Comparison of ENCODE assay signal across 8 mouse cellular contexts in the genomic region with DNA sequence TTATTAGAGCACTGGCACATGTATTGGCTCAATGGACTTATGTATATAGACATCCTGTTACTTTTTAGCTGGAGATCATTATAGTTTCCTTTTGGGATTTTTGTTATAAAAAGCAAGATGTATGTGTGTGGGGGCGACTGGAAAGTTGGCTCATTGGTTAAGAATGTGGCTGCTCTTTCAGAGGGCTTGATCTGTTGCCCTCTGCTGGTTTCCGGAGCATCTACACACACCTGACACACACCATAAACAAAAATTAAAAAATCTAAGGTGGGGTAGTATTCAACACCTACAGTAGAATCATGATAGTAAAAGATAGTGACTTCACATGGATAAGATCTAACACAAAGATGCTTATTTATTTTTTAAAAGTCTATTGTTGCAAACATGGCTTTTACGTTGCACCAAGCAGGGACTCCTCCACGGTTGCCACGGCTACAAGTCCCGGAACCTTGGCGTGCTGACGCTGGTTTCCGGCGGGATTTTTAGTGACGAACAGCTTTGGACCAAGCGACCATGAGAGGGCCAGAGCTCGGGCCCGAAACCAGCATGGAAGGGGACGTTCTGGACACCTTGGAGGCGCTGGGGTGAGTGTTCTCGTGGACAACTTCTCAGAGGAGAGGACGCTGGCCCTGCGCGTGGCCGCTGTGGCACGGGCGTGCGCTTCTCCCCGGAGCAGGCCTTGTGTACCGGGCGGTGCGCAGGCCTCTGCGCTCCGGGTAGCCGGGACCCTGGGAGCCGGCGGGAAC. TPM values are rescaled to one million over a fixed set of nuclear protein-coding genes. Genes with fewer than 3 reads are reported as not detected.
DNase-seq lines count a peak whose midpoint lies in the region; ATAC-seq and TF ChIP-seq lines count a peak whose summit lies in the region.

A gene (plus strand): TSS at position 485 of the 746 bp plus-strand sequence.

- H3K4me2 ChIP-seq in embryonic facial prominence, embryonic 13.5 days = peak within 1 kb of the TSS; percentile 89
- H3K4me2 ChIP-seq in limb, embryonic 12.5 days = peak within 1 kb of the TSS; percentile 85
- H3K4me2 ChIP-seq in midbrain, embryonic 15.5 days = peak within 1 kb of the TSS; percentile 80

- H3K4me3 ChIP-seq in embryonic facial prominence, embryonic 13.5 days = peak within 1 kb of the TSS; percentile 90
- H3K4me3 ChIP-seq in kidney, adult 2 months (ENCODE audit: insufficient read depth, low read depth, low read length) = peak within 1 kb of the TSS; percentile 94
- H3K4me3 ChIP-seq in limb, embryonic 12.5 days (replicated peaks) = peak within 1 kb of the TSS; percentile 82
- H3K4me3 ChIP-seq in midbrain, embryonic 15.5 days = peak within 1 kb of the TSS; percentile 66
- peak within 1 kb of the TSS; percentile 96 for H3K4me3 ChIP-seq in spleen, adult 2 months (ENCODE audit: extremely low read depth, insufficient read depth, insufficient read length)

- peak; percentile 89 for DNase-seq in 3134 (ENCODE audit: extremely low read depth, insufficient read length, low spot score)
- peak; percentile 90 to 92 for DNase-seq in adrenal gland, postnatal 36 days
- peak; percentile 89 to 95 for DNase-seq in heart, adult 18-20 months
- peak; percentile 94 for DNase-seq in kidney, adult 2 months
- peak; percentile 82 to 86 for DNase-seq in spleen, adult 2 months (ENCODE audit: low read depth in 1 of 2, low spot score in 2 of 2)

- no peaks in the 10 kb centered on the region for H3K27me3 ChIP-seq in embryonic facial prominence, embryonic 13.5 days
- H3K27me3 ChIP-seq in kidney, adult 2 months (replicated peaks; ENCODE audit: control insufficient read depth, insufficient read depth, low read length) = no peaks in the 10 kb centered on the region
- H3K27me3 ChIP-seq in limb, embryonic 12.5 days = peaks cover 2% of the 10 kb centered on the region
- H3K27me3 ChIP-seq in midbrain, embryonic 15.5 days (replicated peaks) = 0 out of 2 replicates have a peak, but pooled peaks cover 2% of the 10 kb centered on the region
- no peaks in the 10 kb centered on the region for H3K27me3 ChIP-seq in spleen, adult 2 months (ENCODE audit: control insufficient read depth, insufficient read depth, low read length)

- H3K9ac ChIP-seq in embryonic facial prominence, embryonic 13.5 days = peak within 1 kb of the TSS; percentile 92
- peak within 1 kb of the TSS; percentile 91 for H3K9ac ChIP-seq in limb, embryonic 12.5 days (replicated peaks)
- peak within 1 kb of the TSS; percentile 93 for H3K9ac ChIP-seq in midbrain, embryonic 15.5 days

- H3K27ac ChIP-seq in embryonic facial prominence, embryonic 13.5 days = peak within 1 kb of the TSS; percentile 90
- H3K27ac ChIP-seq in kidney, adult 2 months (ENCODE audit: insufficient read depth, low read depth, low read length) = peak within 1 kb of the TSS; percentile 86
- H3K27ac ChIP-seq in limb, embryonic 12.5 days = peak within 1 kb of the TSS; percentile 89
- peak within 1 kb of the TSS; percentile 91 for H3K27ac ChIP-seq in midbrain, embryonic 15.5 days
- peak within 1 kb of the TSS; percentile 81 for H3K27ac ChIP-seq in spleen, adult 2 months (ENCODE audit: insufficient read depth, low read length)

- H3K4me1 ChIP-seq in embryonic facial prominence, embryonic 13.5 days = peaks cover 9% of the 10 kb centered on the region; the same call in 1 of the 2 replicates
- no peaks in the 10 kb centered on the region for H3K4me1 ChIP-seq in kidney, adult 2 months (ENCODE audit: control insufficient read depth, insufficient read depth, low read length)
- peaks cover 17% of the 10 kb centered on the region for H3K4me1 ChIP-seq in limb, embryonic 12.5 days (replicated peaks)
- peaks cover 16% of the 10 kb centered on the region for H3K4me1 ChIP-seq in midbrain, embryonic 15.5 days
- no peaks in the 10 kb centered on the region for H3K4me1 ChIP-seq in spleen, adult 2 months (ENCODE audit: control insufficient read depth, insufficient read depth, insufficient read length)

- TF ChIP-seq CTCF in kidney, adult 2 months (conservative IDR thresholded peaks at IDR 0.05; ENCODE audit: insufficient read depth, insufficient read length, low read depth, low read length) = peak; percentile 53
- peak; percentile 27; the same call in 1 of the 2 replicates for TF ChIP-seq CTCF in spleen, adult 2 months (IDR thresholded peaks at IDR 0.05; ENCODE audit: extremely low read depth, insufficient read depth, insufficient read length, insufficient replicate concordance)

- TF ChIP-seq POLR2A in kidney, adult 2 months (IDR thresholded peaks at IDR 0.05; ENCODE audit: low read depth, low read length) = peak; percentile 29
- 0 out of 2 replicates have a peak, but pooled peaks have one; percentile 7 for TF ChIP-seq POLR2A in spleen, adult 2 months (IDR thresholded peaks at IDR 0.05; ENCODE audit: low read depth, low read length)

- H3K9me3 ChIP-seq in embryonic facial prominence, embryonic 13.5 days = no peaks in the 10 kb centered on the region
- no peaks in the 10 kb centered on the region for H3K9me3 ChIP-seq in limb, embryonic 12.5 days
- H3K9me3 ChIP-seq in midbrain, embryonic 15.5 days = no peaks in the 10 kb centered on the region

- H3K36me3 ChIP-seq in embryonic facial prominence, embryonic 13.5 days = no peaks in the 10 kb centered on the region
- no peaks in the 10 kb centered on the region for H3K36me3 ChIP-seq in kidney, adult 2 months (ENCODE audit: control insufficient read depth, insufficient read depth, low read length)
- H3K36me3 ChIP-seq in limb, embryonic 12.5 days = peaks cover 5% of the 10 kb centered on the region; the same call in 1 of the 2 replicates
- H3K36me3 ChIP-seq in midbrain, embryonic 15.5 days (replicated peaks) = no peaks in the 10 kb centered on the region
- no peaks in the 10 kb centered on the region for H3K36me3 ChIP-seq in spleen, adult 2 months (ENCODE audit: control insufficient read depth, insufficient read depth, low read length)

- WGBS in embryonic facial prominence, embryonic 13.5 days = under 1% methylated on average over 33 of the region's 33 CpGs
- WGBS in kidney, adult 2 months = under 1% methylated on average over 33 of the region's 33 CpGs
- WGBS in limb, embryonic 12.5 days = under 1% methylated on average over 33 of the region's 33 CpGs
- WGBS in midbrain, embryonic 15.5 days = under 1% methylated on average over 33 of the region's 33 CpGs
- 1% methylated on average over 33 of the region's 33 CpGs for WGBS in spleen, adult 2 months

- peak; percentile 93 for ATAC-seq in embryonic facial prominence, embryonic 13.5 days (ENCODE audit: insufficient number of reproducible peaks, insufficient read depth, low FRiP score, low TSS enrichment, low read depth)
- peak; percentile 96 for ATAC-seq in limb, embryonic 12.5 days (ENCODE audit: insufficient number of reproducible peaks, insufficient read depth, low FRiP score, low TSS enrichment, low read depth)
- peak; percentile 98 for ATAC-seq in midbrain, embryonic 15.5 days (replicated peaks)

RNA-seq across cellular contexts. Expression of the gene that starts here (rescaled TPM):
- 10 to 100 TPM; 39.7 to 40.1 TPM for total RNA-seq in adrenal gland, postnatal 36 days (2021)
- 15.0 and 17.6 TPM in 2 replicates for polyA plus RNA-seq in embryonic facial prominence, embryonic 13.5 days (2015; fragmentation: Nextera tagmentation; extraction: Ambion mirVana)
- total RNA-seq in heart, adult 18-20 months (2021) = 10 to 100 TPM; 21.3 to 23.4 TPM
- polyA plus RNA-seq in kidney, adult 2 months (2012; rRNA removed) = 5.5 and 7.6 TPM in 2 replicates
- polyA plus RNA-seq in limb, embryonic 12.5 days (2016; fragmentation: Nextera tagmentation; extraction: Ambion mirVana) = 16.0 and 19.6 TPM in 2 replicates
- polyA plus RNA-seq in midbrain, embryonic 15.5 days (2015; fragmentation: Nextera tagmentation; extraction: Ambion mirVana) = 15.1 and 15.4 TPM in 2 replicates
- polyA plus RNA-seq in spleen, adult 2 months (2012; rRNA removed) = 3.3 and 4.0 TPM in 2 replicates

Comparison
In these comparisons a context has a peak if more than half of its experiments do, and no peak if none do; other contexts are left out.
1. Peak in every context shown above with its lines: DNase-seq, ATAC-seq, H3K4me3 ChIP-seq and H3K27ac ChIP-seq.